Mouse (Mus musculus): Measurements from ENCODE around the gene Shisal2a. TPM values are rescaled to one million over a fixed set of nuclear protein-coding genes. Genes with fewer than 3 reads are reported as not detected.

Shisal2a gene
- polyA plus RNA-seq, 1 experiment from 2014 or later: 7.7 TPM

- H3K9ac ChIP-seq (replicated peaks; ENCODE audit: low read depth, low read length): peak overlapping the region; percentile 42
- H3K4me2 ChIP-seq (ENCODE audit: low read depth, low read length): peak overlapping the region; percentile 66
- H3K4me3 ChIP-seq (ENCODE audit: low read depth, low read length): peak overlapping the region; percentile 29
- ATAC-seq (ENCODE audit: low read depth): peak; percentile 55; the same call in 1 of the 2 replicates
- WGBS: 5% methylated on average over 18 of the region's 18 CpGs
- no peaks in the 10 kb centered on the region for H3K9me3 ChIP-seq (ENCODE audit: control insufficient read depth, low read length)
- peaks cover 9% of the 10 kb centered on the region; the same call in 1 of the 2 replicates for H3K4me1 ChIP-seq (ENCODE audit: control insufficient read depth, insufficient read depth, low read length)
- H3K27me3 ChIP-seq (ENCODE audit: control insufficient read depth, insufficient read depth, low read length): 0 out of 2 replicates have a peak, but pooled peaks cover 4% of the 10 kb centered on the region
- H3K27ac ChIP-seq (ENCODE audit: low read depth, low read length): peak overlapping the region; percentile 67
- no peaks in the 10 kb centered on the region for H3K36me3 ChIP-seq (ENCODE audit: control insufficient read depth, insufficient read depth, low read length)
These were observed 4.6 kb upstream of the Shisal2a start for GRCm38 (mm10) chr4:108387681-108388253.

GRCm38 (mm10) chr4:108387106-108387505, 4.0 kb upstream of the Shisal2a start:
- H3K9me3 ChIP-seq (ENCODE audit: control insufficient read depth, low read length): no peaks in the 10 kb centered on the region
- H3K4me3 ChIP-seq (ENCODE audit: low read depth, low read length): no peak overlapping the region
- peaks cover 7% of the 10 kb centered on the region for H3K27me3 ChIP-seq (ENCODE audit: control insufficient read depth, insufficient read depth, low read length)
- H3K4me2 ChIP-seq (ENCODE audit: low read depth, low read length): peak overlapping the region; percentile 66
- peak overlapping the region; percentile 42; the same call in 1 of the 2 replicates for H3K9ac ChIP-seq (replicated peaks; ENCODE audit: low read depth, low read length)
- H3K4me1 ChIP-seq (ENCODE audit: control insufficient read depth, insufficient read depth, low read length): peaks cover 9% of the 10 kb centered on the region; the same call in 1 of the 2 replicates
- H3K27ac ChIP-seq (ENCODE audit: low read depth, low read length): peak overlapping the region; percentile 67
- 37% methylated on average over 4 of the region's 4 CpGs for WGBS
- ATAC-seq (ENCODE audit: low read depth): peak; percentile 59; the same call in 1 of the 2 replicates
- no peaks in the 10 kb centered on the region for H3K36me3 ChIP-seq (ENCODE audit: control insufficient read depth, insufficient read depth, low read length)

- ATAC-seq (ENCODE audit: low read depth): no peak
- Histone ChIP-seq H3K9me3 (ENCODE audit: control insufficient read depth, low read length) (no peaks in the 10 kb centered on the region), H3K4me3 (ENCODE audit: low read depth, low read length) (no peak overlapping the region), H3K4me2 (ENCODE audit: low read depth, low read length) (no peak overlapping the region), H3K36me3 (ENCODE audit: control insufficient read depth, insufficient read depth, low read length) (no peaks in the 10 kb centered on the region), H3K27me3 (ENCODE audit: control insufficient read depth, insufficient read depth, low read length) (peaks cover 7% of the 10 kb centered on the region), H3K9ac (replicated peaks; ENCODE audit: low read depth, low read length) (no peak overlapping the region), H3K27ac (ENCODE audit: low read depth, low read length) (no peak overlapping the region), H3K4me1 (ENCODE audit: control insufficient read depth, insufficient read depth, low read length) (peaks cover 9% of the 10 kb centered on the region; the same call in 1 of the 2 replicates)
- 28% methylated on average over 1 of the region's 1 CpGs for WGBS
These were observed 2.9 kb upstream of the Shisal2a start for GRCm38 (mm10) chr4:108386087-108386486.

GRCm38 (mm10) chr4:108380146-108380545, 3.0 kb downstream of the Shisal2a start:
- no peak overlapping the region for H3K9ac ChIP-seq (replicated peaks; ENCODE audit: low read depth, low read length)
- no peak overlapping the region for H3K27ac ChIP-seq (ENCODE audit: low read depth, low read length)
- H3K9me3 ChIP-seq (ENCODE audit: control insufficient read depth, low read length): no peaks in the 10 kb centered on the region
- peaks cover 7% of the 10 kb centered on the region for H3K27me3 ChIP-seq (ENCODE audit: control insufficient read depth, insufficient read depth, low read length)
- WGBS: 33% methylated on average over 1 of the region's 1 CpGs
- H3K4me3 ChIP-seq (ENCODE audit: low read depth, low read length): no peak overlapping the region
- no peaks in the 10 kb centered on the region for H3K4me1 ChIP-seq (ENCODE audit: control insufficient read depth, insufficient read depth, low read length)
- ATAC-seq (ENCODE audit: low read depth): no peak
- no peak overlapping the region for H3K4me2 ChIP-seq (ENCODE audit: low read depth, low read length)
- H3K36me3 ChIP-seq (ENCODE audit: control insufficient read depth, insufficient read depth, low read length): no peaks in the 10 kb centered on the region

- Histone ChIP-seq H3K4me1 (ENCODE audit: control insufficient read depth, insufficient read depth, low read length) (no peaks in the 10 kb centered on the region), H3K4me2 (ENCODE audit: low read depth, low read length) (no peak overlapping the region), H3K27me3 (ENCODE audit: control insufficient read depth, insufficient read depth, low read length) (peaks cover 7% of the 10 kb centered on the region), H3K9me3 (ENCODE audit: control insufficient read depth, low read length) (no peaks in the 10 kb centered on the region), H3K4me3 (ENCODE audit: low read depth, low read length) (no peak overlapping the region), H3K9ac (replicated peaks; ENCODE audit: low read depth, low read length) (no peak overlapping the region), H3K36me3 (ENCODE audit: control insufficient read depth, insufficient read depth, low read length) (no peaks in the 10 kb centered on the region), H3K27ac (ENCODE audit: low read depth, low read length) (no peak overlapping the region)
- ATAC-seq (ENCODE audit: low read depth): no peak
- 91% methylated on average over 3 of the region's 3 CpGs for WGBS
These were observed 3.7 kb downstream of the Shisal2a start for GRCm38 (mm10) chr4:108379476-108379875.

GRCm38 (mm10) chr4:108372166-108372565, 11.0 kb downstream of the Shisal2a start:
- H3K9ac ChIP-seq (replicated peaks; ENCODE audit: low read depth, low read length): no peak overlapping the region
- H3K36me3 ChIP-seq (ENCODE audit: control insufficient read depth, insufficient read depth, low read length): no peaks in the 10 kb centered on the region
- H3K4me3 ChIP-seq (ENCODE audit: low read depth, low read length): no peak overlapping the region
- no peak overlapping the region for H3K27ac ChIP-seq (ENCODE audit: low read depth, low read length)
- no peak overlapping the region for H3K4me2 ChIP-seq (ENCODE audit: low read depth, low read length)
- no peaks in the 10 kb centered on the region for H3K27me3 ChIP-seq (ENCODE audit: control insufficient read depth, insufficient read depth, low read length)
- 81% methylated on average over 3 of the region's 3 CpGs for WGBS
- H3K4me1 ChIP-seq (ENCODE audit: control insufficient read depth, insufficient read depth, low read length): no peaks in the 10 kb centered on the region
- no peaks in the 10 kb centered on the region for H3K9me3 ChIP-seq (ENCODE audit: control insufficient read depth, low read length)
- no peak for ATAC-seq (ENCODE audit: low read depth)

- H3K4me3 ChIP-seq (ENCODE audit: low read depth, low read length): no peak overlapping the region
- H3K27me3 ChIP-seq (ENCODE audit: control insufficient read depth, insufficient read depth, low read length): no peaks in the 10 kb centered on the region
- H3K9me3 ChIP-seq (ENCODE audit: control insufficient read depth, low read length): no peaks in the 10 kb centered on the region
- ATAC-seq (ENCODE audit: low read depth): no peak
- no peaks in the 10 kb centered on the region for H3K4me1 ChIP-seq (ENCODE audit: control insufficient read depth, insufficient read depth, low read length)
- H3K27ac ChIP-seq (ENCODE audit: low read depth, low read length): no peak overlapping the region
- no peak overlapping the region for H3K9ac ChIP-seq (replicated peaks; ENCODE audit: low read depth, low read length)
- H3K4me2 ChIP-seq (ENCODE audit: low read depth, low read length): no peak overlapping the region
- 91% methylated on average over 3 of the region's 3 CpGs for WGBS
- H3K36me3 ChIP-seq (ENCODE audit: control insufficient read depth, insufficient read depth, low read length): no peaks in the 10 kb centered on the region
These were observed 11.7 kb downstream of the Shisal2a start for GRCm38 (mm10) chr4:108371421-108371820.

GRCm38 (mm10) chr4:108370409-108370808, 12.7 kb downstream of the Shisal2a start:
- 67% methylated on average over 4 of the region's 4 CpGs for WGBS
- no peaks in the 10 kb centered on the region for H3K36me3 ChIP-seq (ENCODE audit: control insufficient read depth, insufficient read depth, low read length)
- H3K9ac ChIP-seq (replicated peaks; ENCODE audit: low read depth, low read length): no peak overlapping the region
- no peak overlapping the region for H3K4me2 ChIP-seq (ENCODE audit: low read depth, low read length)
- no peak overlapping the region for H3K27ac ChIP-seq (ENCODE audit: low read depth, low read length)
- H3K9me3 ChIP-seq (ENCODE audit: control insufficient read depth, low read length): no peaks in the 10 kb centered on the region
- ATAC-seq (ENCODE audit: low read depth): no peak
- no peak overlapping the region for H3K4me3 ChIP-seq (ENCODE audit: low read depth, low read length)
- H3K4me1 ChIP-seq (ENCODE audit: control insufficient read depth, insufficient read depth, low read length): no peaks in the 10 kb centered on the region
- H3K27me3 ChIP-seq (ENCODE audit: control insufficient read depth, insufficient read depth, low read length): no peaks in the 10 kb centered on the region

- no peak for ATAC-seq (ENCODE audit: low read depth)
- no peak overlapping the region for H3K4me2 ChIP-seq (ENCODE audit: low read depth, low read length)
- no peaks in the 10 kb centered on the region for H3K27me3 ChIP-seq (ENCODE audit: control insufficient read depth, insufficient read depth, low read length)
- H3K4me1 ChIP-seq (ENCODE audit: control insufficient read depth, insufficient read depth, low read length): no peaks in the 10 kb centered on the region; the same call in 1 of the 2 replicates
- no peaks in the 10 kb centered on the region for H3K9me3 ChIP-seq (ENCODE audit: control insufficient read depth, low read length)
- no peaks in the 10 kb centered on the region for H3K36me3 ChIP-seq (ENCODE audit: control insufficient read depth, insufficient read depth, low read length)
- no peak overlapping the region for H3K4me3 ChIP-seq (ENCODE audit: low read depth, low read length)
- H3K27ac ChIP-seq (ENCODE audit: low read depth, low read length): no peak overlapping the region
- H3K9ac ChIP-seq (replicated peaks; ENCODE audit: low read depth, low read length): no peak overlapping the region
- 30% methylated on average over 5 of the region's 5 CpGs for WGBS
These were observed 13.9 kb downstream of the Shisal2a start for GRCm38 (mm10) chr4:108369254-108369653.

Data from neural tube, embryonic 14.5 days (tissue).